In genomic region chr13:101427426-101428221, GRCm38 (mm10) we compare ENCODE assay signal across 11 mouse cellular contexts.
DNase-seq lines count a peak whose midpoint lies in the region; ATAC-seq lines count a peak whose summit lies in the region.
"Had no signal": no experiment of that assay in that cellular context is flagged by ENCODE, and none has a peak within 500 bp of the region (broad histone marks: within the 10 kb centered on the region; RNA-seq: fewer than 3 reads in every experiment).

No protein-coding gene starts in this region.

- H3K36me3 ChIP-seq in limb, embryonic 13.5 days = no peaks in the 10 kb centered on the region
- H3K36me3 ChIP-seq: forebrain, embryonic 15.5 days; heart, embryonic 10.5 days; hindbrain, embryonic 15.5 days had no signal

- ATAC-seq in limb, embryonic 13.5 days (ENCODE audit: low FRiP score, low read depth) = peak; percentile 92
- ATAC-seq: forebrain, embryonic 15.5 days had no signal

- H3K4me1 ChIP-seq in limb, embryonic 13.5 days = peaks cover 37% of the 10 kb centered on the region
- H3K4me1 ChIP-seq: forebrain, embryonic 15.5 days; hindbrain, embryonic 15.5 days had no signal

- H3K9ac ChIP-seq in limb, embryonic 13.5 days = no peak overlapping the region
- H3K9ac ChIP-seq: forebrain, embryonic 15.5 days; hindbrain, embryonic 15.5 days had no signal

- DNase-seq in gastrocnemius, adult 18-20 months (ENCODE audit: low spot score) = peak; percentile 26
- no peak for DNase-seq in gastrocnemius, postnatal 10 days
- DNase-seq in Muller cell, postnatal 12 days (ENCODE audit: inconsistent ontology term) = peak; percentile 86
- peak; percentile 97 for DNase-seq in hindlimb bud, embryonic 11.5 days (ENCODE audit: extremely low spot score, low read depth, low spot score)
- no peak for DNase-seq in cerebellum, postnatal 10 days
- DNase-seq in spleen, postnatal 4 days (ENCODE audit: low spot score in 2 of 2) = no peak
- no peak for DNase-seq in left cerebral cortex, adult 9 months (ENCODE audit: low spot score in 2 of 2)

- H3K9me3 ChIP-seq in limb, embryonic 13.5 days = no peaks in the 10 kb centered on the region
- H3K9me3 ChIP-seq: forebrain, embryonic 15.5 days; heart, embryonic 10.5 days; hindbrain, embryonic 15.5 days had no signal

- H3K27me3 ChIP-seq in limb, embryonic 13.5 days = peaks cover 43% of the 10 kb centered on the region
- H3K27me3 ChIP-seq: forebrain, embryonic 15.5 days; hindbrain, embryonic 15.5 days had no signal

- peak overlapping the region; percentile 58; the same call in 1 of the 2 replicates for H3K27ac ChIP-seq in limb, embryonic 13.5 days
- H3K27ac ChIP-seq: forebrain, embryonic 15.5 days; heart, embryonic 10.5 days; hindbrain, embryonic 15.5 days had no signal

- H3K4me2 ChIP-seq in limb, embryonic 13.5 days (replicated peaks) = 0 out of 2 replicates have a peak overlapping the region, but pooled peaks have one; percentile 11
- H3K4me2 ChIP-seq: forebrain, embryonic 15.5 days; hindbrain, embryonic 15.5 days had no signal

- no peak overlapping the region for H3K4me3 ChIP-seq in limb, embryonic 13.5 days
- H3K4me3 ChIP-seq: forebrain, embryonic 15.5 days; heart, embryonic 10.5 days; hindbrain, embryonic 15.5 days had no signal

- 41% methylated on average over 12 of the region's 12 CpGs for WGBS in limb, embryonic 13.5 days

Comparison
In these comparisons a context has a peak if more than half of its experiments do, and no peak if none do; other contexts are left out.
1. DNase-seq: peak in gastrocnemius, adult 18-20 months (single experiment), Muller cell, postnatal 12 days (single experiment) and hindlimb bud, embryonic 11.5 days (single experiment); none in gastrocnemius, postnatal 10 days (single experiment), cerebellum, postnatal 10 days (0 of 2), spleen, postnatal 4 days (0 of 2) and left cerebral cortex, adult 9 months (0 of 2).